Mouse (Mus musculus): ENCODE results near the gene Med21.

DNA sequence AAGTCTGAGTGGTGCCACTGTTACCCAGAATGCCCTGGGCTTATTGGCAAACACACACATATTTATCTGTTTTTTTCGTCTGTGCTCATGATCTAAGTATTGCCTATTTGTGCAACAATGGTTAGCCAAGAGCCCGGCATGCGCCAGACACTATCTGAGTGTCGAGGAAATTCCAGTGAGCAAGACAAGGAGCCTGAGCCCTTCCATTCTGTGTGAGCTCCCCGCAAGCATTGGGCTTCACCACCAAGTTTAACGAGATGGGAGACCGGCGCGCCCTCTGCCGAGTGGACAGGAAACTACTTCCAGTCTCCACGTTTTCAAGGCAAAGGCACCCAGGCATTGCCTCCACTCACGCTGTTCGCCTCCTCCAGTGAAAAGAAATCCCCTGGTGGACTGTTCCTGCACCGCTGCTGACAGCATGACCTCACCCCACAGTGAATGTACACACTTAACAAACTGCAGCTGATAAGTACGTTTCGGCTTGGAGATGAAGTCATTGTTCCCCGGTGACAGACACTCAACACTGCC, 43.5 kb downstream of the Med21 start:
- TF ChIP-seq CTCF (IDR thresholded peaks at IDR 0.05), result peak; percentile 73
- TF ChIP-seq EP300 (IDR thresholded peaks at IDR 0.05), result peak; percentile 33; the same call in 1 of the 2 replicates

Measured in lung, postnatal 0 days (tissue).